Mouse (Mus musculus) right cerebral cortex, adult 2 months (tissue): ENCODE results near the gene Armc9.

Experiments used
- DNase-seq, 2 experiments: peaks; one replicate each; pipeline ENCODE4 v3.0.0; 2021 to 2022; ENCODE audit warnings: low spot score in 2 of 2

Gene Armc9

GRCm38 (mm10) chr1:86217976-86218375, 63.4 kb downstream of the Armc9 start:
- DNase-seq, result no peak

GRCm38 (mm10) chr1:86225195-86225594, 70.6 kb downstream of the Armc9 start:
- no peak for DNase-seq

- DNase-seq, result no peak
Observed at GRCm38 (mm10) chr1:86228653-86229052, 74.1 kb downstream of the Armc9 start.

- no peak for DNase-seq
Observed at GRCm38 (mm10) chr1:86229184-86229829, 74.7 kb downstream of the Armc9 start.

GRCm38 (mm10) chr1:86232631-86233030, 78.1 kb downstream of the Armc9 start:
- DNase-seq, result no peak

- DNase-seq, result no peak
Observed at GRCm38 (mm10) chr1:86233808-86234207, 79.2 kb downstream of the Armc9 start.

- DNase-seq, result no peak
Observed at GRCm38 (mm10) chr1:86235118-86235517, 80.5 kb downstream of the Armc9 start.

GRCm38 (mm10) chr1:86236442-86236841, 81.9 kb downstream of the Armc9 start:
- DNase-seq, result no peak

GRCm38 (mm10) chr1:86239010-86239409, 84.4 kb downstream of the Armc9 start:
- DNase-seq, result no peak

GRCm38 (mm10) chr1:86239871-86240270, 85.3 kb downstream of the Armc9 start:
- no peak for DNase-seq

- DNase-seq, result no peak
Observed at GRCm38 (mm10) chr1:86240959-86241358, 86.4 kb downstream of the Armc9 start.

- DNase-seq, result no peak
Observed at GRCm38 (mm10) chr1:86243490-86243889, 88.9 kb downstream of the Armc9 start.

GRCm38 (mm10) chr1:86245301-86246085, 90.9 kb downstream of the Armc9 start:
- peak; percentile 56 to 60 for DNase-seq

- DNase-seq, result no peak
Observed at GRCm38 (mm10) chr1:86253410-86253809, 98.8 kb downstream of the Armc9 start.

- no peak for DNase-seq
Observed at GRCm38 (mm10) chr1:86256311-86256710, 101.7 kb downstream of the Armc9 start.

- no peak for DNase-seq
Observed at GRCm38 (mm10) chr1:86257228-86257627, 102.6 kb downstream of the Armc9 start.

- no peak for DNase-seq
Observed at GRCm38 (mm10) chr1:86258171-86258824, 103.7 kb downstream of the Armc9 start.

GRCm38 (mm10) chr1:86263564-86264339, 109.2 kb downstream of the Armc9 start:
- no peak for DNase-seq

GRCm38 (mm10) chr1:86265060-86265459, 110.5 kb downstream of the Armc9 start:
- DNase-seq, result no peak

- no peak for DNase-seq
Observed at GRCm38 (mm10) chr1:86268492-86269189, 114.1 kb downstream of the Armc9 start.

- DNase-seq, result no peak
Observed at GRCm38 (mm10) chr1:86269190-86269508, 114.6 kb downstream of the Armc9 start.

GRCm38 (mm10) chr1:86271707-86272106, 117.1 kb downstream of the Armc9 start:
- no peak for DNase-seq
